Mouse (Mus musculus): ENCODE measurements around the gene Gm17657.
"Not testable (repeated sequence)": the region's sequence is repeated elsewhere in the genome, so short reads cannot be mapped to it uniquely, and the experiment has no call there.

Gene Gm17657

GRCm38 (mm10) chr17:29502005-29502668 is 47.3 kb downstream of the Gm17657 start:
- DNase-seq (ENCODE audit: low spot score), result no peak

GRCm38 (mm10) chr17:29500802-29501469 is 48.5 kb downstream of the Gm17657 start:
- no peak for DNase-seq (ENCODE audit: low spot score)

GRCm38 (mm10) chr17:29500243-29500740 is 49.1 kb downstream of the Gm17657 start:
- DNase-seq (ENCODE audit: low spot score), result no peak

GRCm38 (mm10) chr17:29499511-29499910 is 49.9 kb downstream of the Gm17657 start:
- no peak for DNase-seq (ENCODE audit: low spot score)

GRCm38 (mm10) chr17:29498952-29499351 is 50.5 kb downstream of the Gm17657 start:
- DNase-seq (ENCODE audit: low spot score), result not testable (repeated sequence)

GRCm38 (mm10) chr17:29498028-29498427 is 51.4 kb downstream of the Gm17657 start:
- DNase-seq (ENCODE audit: low spot score), result no peak

GRCm38 (mm10) chr17:29497481-29497880 is 52.0 kb downstream of the Gm17657 start:
- DNase-seq (ENCODE audit: low spot score), result not testable (repeated sequence)

- no peak for DNase-seq (ENCODE audit: low spot score)
These were observed 52.4 kb downstream of the Gm17657 start for GRCm38 (mm10) chr17:29497071-29497354.

GRCm38 (mm10) chr17:29496211-29497070 is 53.0 kb downstream of the Gm17657 start:
- DNase-seq (ENCODE audit: low spot score), result no peak

GRCm38 (mm10) chr17:29494732-29495076 is 54.7 kb downstream of the Gm17657 start:
- DNase-seq (ENCODE audit: low spot score), result no peak

- no peak for DNase-seq (ENCODE audit: low spot score)
These were observed 55.2 kb downstream of the Gm17657 start for GRCm38 (mm10) chr17:29494062-29494731.

GRCm38 (mm10) chr17:29493461-29493980 is 55.9 kb downstream of the Gm17657 start:
- no peak for DNase-seq (ENCODE audit: low spot score)

GRCm38 (mm10) chr17:29492269-29493191 is 56.9 kb downstream of the Gm17657 start:
- peak; percentile 72 for DNase-seq (ENCODE audit: low spot score)

GRCm38 (mm10) chr17:29491591-29492268 is 57.7 kb downstream of the Gm17657 start:
- no peak for DNase-seq (ENCODE audit: low spot score)

- DNase-seq (ENCODE audit: low spot score), result peak; percentile 73
These were observed 58.5 kb downstream of the Gm17657 start, which contains the start of gene Pim1 for GRCm38 (mm10) chr17:29490713-29491581. TSS of gene Pim1 (plus strand) at chr17:29490753.

- DNase-seq (ENCODE audit: low spot score), result peak; percentile 97
These were observed 59.3 kb downstream of the Gm17657 start for GRCm38 (mm10) chr17:29489971-29490712.

GRCm38 (mm10) chr17:29488978-29489970 is 60.2 kb downstream of the Gm17657 start:
- DNase-seq (ENCODE audit: low spot score), result no peak
